ENCODE assay signal across 21 mouse cellular contexts in genomic region chr3:123613387-123614073, GRCm38 (mm10).
DNase-seq lines count a peak whose midpoint lies in the region; ATAC-seq lines count a peak whose summit lies in the region.
"Had no signal": no experiment of that assay in that cellular context is flagged by ENCODE, and none has a peak within 500 bp of the region (broad histone marks: within the 10 kb centered on the region; RNA-seq: fewer than 3 reads in every experiment).

No protein-coding gene starts in this region.

- DNase-seq in cerebellum, adult 8-10 months = no peak
- DNase-seq in midbrain, embryonic 11.5 days (ENCODE audit: low spot score, missing footprints) = no peak
- no peak for DNase-seq in urinary bladder, postnatal 25 days (ENCODE audit: low spot score)
- DNase-seq in urinary bladder, postnatal 36 days (ENCODE audit: low spot score in 2 of 2) = no peak
- DNase-seq in left cerebral cortex, postnatal 10 days (ENCODE audit: extremely low spot score in 1 of 2, low spot score in 2 of 2) = no peak
- DNase-seq: cerebellum, postnatal 14 days; heart, postnatal 14 days; layer of hippocampus, postnatal 36 days; liver, postnatal 0 days; lung, postnatal 4 days; spleen, adult 18-20 months; thymus, postnatal 25 days had no signal

- no peak overlapping the region for H3K27ac ChIP-seq in neural tube, embryonic 13.5 days (replicated peaks)
- H3K27ac ChIP-seq in neural tube, embryonic 15.5 days (replicated peaks) = no peak overlapping the region
- no peak overlapping the region for H3K27ac ChIP-seq in midbrain, embryonic 11.5 days (ENCODE audit: low read depth, low read length)
- H3K27ac ChIP-seq: embryonic facial prominence, embryonic 12.5 days; limb, embryonic 13.5 days; stomach, postnatal 0 days had no signal

- WGBS in neural tube, embryonic 13.5 days = 74% methylated on average over 14 of the region's 14 CpGs
- WGBS in neural tube, embryonic 15.5 days = 83% methylated on average over 14 of the region's 14 CpGs
- WGBS in midbrain, embryonic 11.5 days = 77% methylated on average over 14 of the region's 14 CpGs

- ATAC-seq in cerebellum, adult (ENCODE audit: insufficient number of reproducible peaks, low FRiP score, low TSS enrichment) = peak; percentile 39; the same call in 1 of the 2 replicates
- ATAC-seq in neural tube, embryonic 13.5 days (ENCODE audit: low read depth) = 0 out of 2 replicates have a peak, but pooled peaks have one; percentile 27
- ATAC-seq in neural tube, embryonic 15.5 days (ENCODE audit: low FRiP score) = no peak
- peak; percentile 64 for ATAC-seq in midbrain, embryonic 11.5 days (ENCODE audit: low FRiP score)
- ATAC-seq: intestine, embryonic 16.5 days; liver, postnatal 0 days had no signal

- no peaks in the 10 kb centered on the region for H3K27me3 ChIP-seq in neural tube, embryonic 13.5 days
- H3K27me3 ChIP-seq in neural tube, embryonic 15.5 days (replicated peaks) = no peaks in the 10 kb centered on the region
- no peaks in the 10 kb centered on the region for H3K27me3 ChIP-seq in midbrain, embryonic 11.5 days (ENCODE audit: control insufficient read depth, insufficient read depth, low read length)
- H3K27me3 ChIP-seq: CH12.LX; embryonic facial prominence, embryonic 12.5 days; limb, embryonic 13.5 days had no signal

- 0 out of 2 replicates have a peak, but pooled peaks cover 6% of the 10 kb centered on the region for H3K9me3 ChIP-seq in neural tube, embryonic 13.5 days
- no peaks in the 10 kb centered on the region for H3K9me3 ChIP-seq in neural tube, embryonic 15.5 days (replicated peaks)
- no peaks in the 10 kb centered on the region for H3K9me3 ChIP-seq in midbrain, embryonic 11.5 days (ENCODE audit: control insufficient read depth, low read length)
- H3K9me3 ChIP-seq: embryonic facial prominence, embryonic 12.5 days had no signal

- no peak overlapping the region for H3K4me2 ChIP-seq in neural tube, embryonic 13.5 days
- no peak overlapping the region for H3K4me2 ChIP-seq in neural tube, embryonic 15.5 days
- H3K4me2 ChIP-seq in midbrain, embryonic 11.5 days = no peak overlapping the region
- H3K4me2 ChIP-seq: embryonic facial prominence, embryonic 12.5 days; limb, embryonic 13.5 days had no signal

- H3K9ac ChIP-seq in neural tube, embryonic 13.5 days = no peak overlapping the region
- H3K9ac ChIP-seq in neural tube, embryonic 15.5 days (replicated peaks) = no peak overlapping the region
- H3K9ac ChIP-seq in midbrain, embryonic 11.5 days (ENCODE audit: low read length) = no peak overlapping the region
- H3K9ac ChIP-seq: embryonic facial prominence, embryonic 12.5 days; limb, embryonic 13.5 days; liver, postnatal 0 days had no signal

- no peaks in the 10 kb centered on the region for H3K36me3 ChIP-seq in neural tube, embryonic 13.5 days
- no peaks in the 10 kb centered on the region for H3K36me3 ChIP-seq in neural tube, embryonic 15.5 days
- H3K36me3 ChIP-seq in midbrain, embryonic 11.5 days (ENCODE audit: control insufficient read depth, insufficient read depth, low read length) = no peaks in the 10 kb centered on the region
- H3K36me3 ChIP-seq: embryonic facial prominence, embryonic 12.5 days; limb, embryonic 13.5 days had no signal

- 0 out of 2 replicates have a peak, but pooled peaks cover 3% of the 10 kb centered on the region for H3K4me1 ChIP-seq in neural tube, embryonic 13.5 days (replicated peaks)
- H3K4me1 ChIP-seq in neural tube, embryonic 15.5 days = peaks cover 2% of the 10 kb centered on the region; the same call in 1 of the 2 replicates
- H3K4me1 ChIP-seq in midbrain, embryonic 11.5 days (ENCODE audit: control insufficient read depth, insufficient read depth, low read length) = no peaks in the 10 kb centered on the region
- H3K4me1 ChIP-seq: embryonic facial prominence, embryonic 12.5 days; limb, embryonic 13.5 days had no signal

- no peak overlapping the region for H3K4me3 ChIP-seq in neural tube, embryonic 13.5 days
- no peak overlapping the region for H3K4me3 ChIP-seq in neural tube, embryonic 15.5 days (replicated peaks)
- H3K4me3 ChIP-seq in midbrain, embryonic 11.5 days (ENCODE audit: low read depth, low read length) = no peak overlapping the region
- H3K4me3 ChIP-seq: embryonic facial prominence, embryonic 12.5 days; limb, embryonic 13.5 days; myocyte had no signal

- intact Hi-C loops in left cerebral cortex, postnatal 10 days (cut with DNase I) = no loop called here
